Mouse (Mus musculus) heart, adult 2 months (tissue): ENCODE measurements around the gene Ahdc1. TPM values are rescaled to one million over a fixed set of nuclear protein-coding genes. Genes with fewer than 3 reads are reported as not detected.

Experiments
- DNase-seq, 2 experiments: peaks; one replicate each; pipeline ENCODE4 v3.0.0; 2021
- H3K27ac ChIP-seq: fragments of 200-600 bp; 2 replicates; pipeline ENCODE4 v1.8.1; 2022
- H3K27me3 ChIP-seq: fragments of 200-500 bp; 2 replicates; pipeline ENCODE4 v1.6.1; 2012; ENCODE audit warnings: mild to moderate bottlenecking, low read length, inconsistent platforms, mixed read lengths; ENCODE audit not compliant: control insufficient read depth, insufficient read depth
- H3K36me3 ChIP-seq: fragments of 200-500 bp; 2 replicates; pipeline ENCODE4 v1.6.1; 2012; ENCODE audit warnings: low read length, inconsistent platforms; ENCODE audit not compliant: control insufficient read depth, insufficient read depth
- H3K4me1 ChIP-seq: fragments of 200-500 bp; 2 replicates; pipeline ENCODE4 v1.6.1; 2011; ENCODE audit warnings: low read length; ENCODE audit not compliant: control insufficient read depth, insufficient read depth
- H3K4me3 ChIP-seq: fragments of 200-600 bp; 2 replicates; pipeline ENCODE4 v1.8.1; 2022
- H3K79me2 ChIP-seq: fragments of 200-500 bp; replicated peaks from 2 replicates; pipeline ENCODE4 v1.6.1; 2012; ENCODE audit warnings: mild to moderate bottlenecking, inconsistent platforms, low read length, moderate library complexity, mixed read lengths; ENCODE audit not compliant: control insufficient read depth, insufficient read depth
- H3K9ac ChIP-seq: fragments of 200-500 bp; 2 replicates; pipeline ENCODE4 v1.6.1; 2012; ENCODE audit warnings: low read depth, mild to moderate bottlenecking, control low read depth, inconsistent platforms, low read length, mixed read lengths
- CTCF ChIP-seq: fragments of 200-600 bp; IDR thresholded peaks from 2 replicates; pipeline ENCODE4 v1.8.1; 2022; ENCODE audit warnings: antibody characterized with exemption, mild to moderate bottlenecking, moderate library complexity
- EP300 ChIP-seq: fragments of 200-500 bp; IDR thresholded peaks from 2 replicates; pipeline ENCODE4 v1.6.1; 2011; ENCODE audit warnings: low read depth, low read length, control low read depth; ENCODE audit not compliant: insufficient read depth
- POLR2A ChIP-seq: fragments of 200-500 bp; IDR thresholded peaks from 2 replicates; pipeline ENCODE4 v1.6.1; 2011; ENCODE audit warnings: mild to moderate bottlenecking, low read depth, low read length, control low read depth; ENCODE audit not compliant: insufficient read depth
- WGBS: fragments of 180-500 bp; shearing (Covaris S2); methylation state at CpG from one replicate; pipeline ENCODE4 v1.1.7; 2018; 5-methylcytosine and 5-hydroxymethylcytosine counted together
- intact Hi-C: fragments of 180-260 bp; cut with DNase I; formaldehyde crosslinking; loops from one replicate; pipeline ENCODE4 v1.15.1; 2025
- polyA plus RNA-seq: library from polyadenylated mRNA; depleted of rRNA; stranded (reverse); fragments of >200 nt; gene quantifications from 2 replicates; pipeline ENCODE4 v1.2.3, GENCODE M21; 2012
- total RNA-seq, 2 experiments: library from RNA; stranded (reverse); gene quantifications; 2 replicates each; pipeline ENCODE4 v1.2.3; 2021

The Ahdc1 gene
- total and polyA plus RNA-seq, 3 experiments: 21.8 to 50.9 (median 42.6) TPM

DNA sequence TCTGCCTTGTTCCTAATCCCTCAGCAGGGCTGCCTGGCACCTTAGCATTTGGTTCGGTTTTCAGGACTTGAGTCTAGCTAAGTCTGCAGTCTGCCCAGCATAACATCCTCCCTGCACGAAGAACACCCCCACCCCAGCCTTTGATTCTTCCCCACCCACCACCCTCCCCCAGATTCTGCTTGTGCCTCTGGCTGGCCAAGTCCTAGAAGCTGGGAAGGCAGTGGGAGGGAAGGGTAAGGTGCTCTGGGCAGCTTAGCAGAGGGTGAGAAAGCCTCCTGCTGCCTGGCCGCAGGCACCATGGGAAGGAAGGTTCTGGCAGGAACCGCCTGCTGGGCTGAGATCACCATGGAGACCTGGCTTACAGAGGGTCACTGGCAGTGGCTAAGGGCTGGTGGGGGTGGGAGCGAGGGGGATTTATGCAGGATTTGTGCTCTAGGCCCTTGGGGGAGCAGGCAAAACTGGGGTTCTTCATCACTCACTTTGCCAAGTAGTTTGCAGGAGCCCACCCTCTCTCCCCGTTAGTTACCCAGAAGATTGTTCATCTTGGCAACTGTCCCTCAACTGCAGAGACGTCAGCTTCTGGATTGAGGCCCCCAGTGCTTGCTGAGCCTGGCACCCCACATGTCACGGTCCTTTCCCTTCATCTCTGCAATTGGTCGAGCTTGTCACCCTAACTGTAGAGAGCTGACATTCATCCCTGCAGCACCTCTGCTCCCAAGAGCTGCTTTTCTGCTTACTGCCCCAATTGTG is 63.2 kb downstream of the Ahdc1 start:
- WGBS: 35% methylated on average over 9 of the region's 9 CpGs
- intact Hi-C loops: loop anchor here (2.0 kb wide), 1 partner anchor 123 kb away; no protein-coding TSS in a partner anchor
- TF ChIP-seq POLR2A (no peak), EP300 (no peak), CTCF (no peak)
- Histone ChIP-seq H3K4me1 (peaks cover 13% of the 10 kb centered on the region), H3K79me2 (no peaks in the 10 kb centered on the region), H3K9ac (no peak overlapping the region), H3K27me3 (no peaks in the 10 kb centered on the region), H3K27ac (peak overlapping the region; percentile 18; the same call in 1 of the 2 replicates), H3K4me3 (no peak overlapping the region), H3K36me3 (no peaks in the 10 kb centered on the region; the same call in 1 of the 2 replicates)
- DNase-seq: peak in 1 of 2 experiments; percentile 58

DNA sequence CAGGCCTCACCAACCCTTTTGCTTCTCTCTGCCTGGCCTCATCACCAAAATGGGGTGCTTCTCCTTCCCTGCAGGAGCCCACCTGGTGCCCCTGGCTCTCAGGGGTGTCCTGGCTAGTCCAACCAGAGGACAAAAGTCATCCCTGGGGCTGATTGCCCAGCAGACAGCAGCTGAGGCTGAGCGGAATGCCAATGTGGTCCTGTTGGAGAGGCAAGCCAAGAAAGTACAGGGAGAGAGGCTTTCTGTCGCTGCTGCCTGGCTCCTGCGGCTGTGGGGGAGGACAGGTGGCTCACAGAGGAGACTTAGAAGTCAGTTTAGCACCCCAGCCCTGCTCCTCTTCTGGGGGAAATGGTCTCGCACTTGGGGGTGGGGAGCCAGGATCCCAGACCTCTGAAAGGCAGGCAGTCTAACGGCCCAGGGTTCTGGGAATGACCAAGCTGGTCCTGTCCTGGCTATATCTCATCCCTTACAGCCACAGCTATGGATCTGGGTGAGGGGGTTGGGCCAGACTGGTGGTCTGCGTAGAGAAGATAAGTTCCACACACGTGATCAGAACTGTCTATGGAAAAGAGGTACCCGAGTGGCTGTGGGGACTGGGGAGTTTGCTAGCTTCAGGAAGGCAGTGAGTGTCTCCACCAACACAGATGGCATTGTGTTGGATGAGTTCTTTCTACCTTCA is 64.0 kb downstream of the Ahdc1 start:
- intact Hi-C loops: loop anchor here (2.0 kb wide), 1 partner anchor 122 kb away; no protein-coding TSS in a partner anchor
- WGBS: 54% methylated on average over 8 of the region's 8 CpGs
- TF ChIP-seq CTCF (no peak), EP300 (0 out of 2 replicates have a peak, but pooled peaks have one; percentile 7)
- Histone ChIP-seq H3K36me3 (no peaks in the 10 kb centered on the region; the same call in 1 of the 2 replicates), H3K27me3 (no peaks in the 10 kb centered on the region), H3K4me3 (no peak overlapping the region), H3K9ac (no peak overlapping the region), H3K4me1 (peaks cover 12% of the 10 kb centered on the region), H3K79me2 (no peaks in the 10 kb centered on the region), H3K27ac (peak overlapping the region; percentile 18; the same call in 1 of the 2 replicates)
- DNase-seq: no peak

DNA sequence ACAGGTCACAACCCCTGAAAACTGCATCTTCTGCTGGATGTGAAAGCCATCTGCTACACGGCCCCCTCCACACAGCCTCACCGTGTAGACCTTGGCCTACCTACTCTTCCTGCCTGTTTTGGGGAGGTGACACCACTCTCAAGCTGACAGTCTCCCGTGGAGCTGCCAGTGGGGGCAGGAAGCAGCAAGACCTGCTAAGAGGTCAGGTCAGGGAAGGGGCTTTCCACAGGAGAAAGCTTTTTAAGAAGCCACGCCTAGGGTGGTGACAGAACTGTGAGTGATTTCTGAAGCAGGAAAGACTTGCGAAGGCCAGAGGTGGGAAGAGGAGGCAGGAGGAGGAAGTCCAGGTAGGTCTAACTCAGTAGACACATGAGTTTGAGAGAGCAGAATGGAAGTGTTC is 67.9 kb downstream of the Ahdc1 start:
- TF ChIP-seq POLR2A (no peak), CTCF (no peak), EP300 (no peak)
- intact Hi-C loops: no loop called here
- peak overlapping the region; percentile 2; the same call in 1 of the 2 replicates for H3K9ac ChIP-seq
- H3K27me3 ChIP-seq: no peaks in the 10 kb centered on the region
- H3K79me2 ChIP-seq: no peaks in the 10 kb centered on the region
- H3K27ac ChIP-seq: no peak overlapping the region
- no peak overlapping the region for H3K4me3 ChIP-seq
- no peak for DNase-seq
- no peaks in the 10 kb centered on the region; the same call in 1 of the 2 replicates for H3K36me3 ChIP-seq
- H3K4me1 ChIP-seq: peaks cover 11% of the 10 kb centered on the region
- WGBS: 47% methylated on average over 5 of the region's 5 CpGs

DNA sequence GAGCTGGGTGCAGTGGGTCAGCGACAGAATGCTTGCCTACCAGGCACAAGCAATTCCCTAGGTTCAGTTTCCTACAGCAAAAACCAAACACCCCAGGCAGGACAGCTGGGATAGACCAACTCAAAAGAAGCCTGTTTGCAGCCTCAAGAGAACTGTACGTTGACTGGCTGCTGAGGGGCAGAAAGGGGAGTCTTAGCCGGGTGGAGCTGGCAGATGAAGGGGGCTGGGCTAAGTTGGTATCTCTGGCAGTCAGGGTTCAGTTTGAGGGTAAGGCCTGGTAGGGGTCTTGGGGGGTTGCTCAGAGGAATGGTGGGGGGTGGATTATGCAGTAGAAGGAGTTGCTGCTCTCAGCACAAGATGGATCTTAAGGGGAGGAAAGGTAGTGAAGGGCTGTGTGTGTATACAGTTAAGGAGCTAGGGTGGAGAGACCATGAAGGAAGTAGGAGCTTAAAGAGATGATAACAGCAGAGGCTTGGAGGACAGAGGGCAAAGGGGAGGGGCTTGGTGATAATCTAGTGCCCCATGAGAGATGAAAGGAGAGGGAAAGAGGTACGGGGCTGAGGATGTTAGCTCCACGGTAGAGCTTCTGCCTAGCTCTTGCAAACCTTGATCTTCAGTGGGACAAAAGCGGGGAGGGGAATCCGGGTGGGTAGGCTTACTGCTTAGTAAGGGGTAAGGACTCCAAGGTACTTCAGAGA is 68.5 kb downstream of the Ahdc1 start:
- 50% methylated on average over 7 of the region's 7 CpGs for WGBS
- H3K9ac ChIP-seq: no peak overlapping the region

DNA sequence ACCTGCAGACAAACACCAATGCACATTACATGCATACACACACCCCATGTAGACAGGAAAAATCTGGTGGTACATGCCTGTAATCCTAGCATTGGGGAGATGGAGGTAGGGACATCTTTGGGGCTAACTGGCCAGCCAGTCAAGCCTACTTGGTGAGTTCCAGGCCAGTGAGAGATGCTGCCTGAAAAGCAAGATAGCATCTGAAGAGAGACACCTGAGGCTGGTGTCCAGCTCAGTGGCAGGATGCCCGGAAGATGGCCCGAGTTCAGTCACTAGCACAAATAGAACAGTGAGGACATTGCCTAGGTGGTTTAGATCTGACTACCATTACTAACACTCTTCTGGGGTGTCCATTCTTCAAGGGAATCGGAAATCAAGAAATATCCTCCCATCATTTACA is 69.8 kb downstream of the Ahdc1 start:
- no peak overlapping the region for H3K27ac ChIP-seq
- H3K4me1 ChIP-seq: peaks cover 17% of the 10 kb centered on the region
- H3K4me3 ChIP-seq: no peak overlapping the region
- no peak overlapping the region for H3K9ac ChIP-seq
- no peak for DNase-seq
- intact Hi-C loops: no loop called here
- 75% methylated on average over 3 of the region's 3 CpGs for WGBS
- no peaks in the 10 kb centered on the region for H3K27me3 ChIP-seq
- no peak for TF ChIP-seq EP300
- no peak for TF ChIP-seq CTCF
- TF ChIP-seq POLR2A: no peak
- H3K79me2 ChIP-seq: no peaks in the 10 kb centered on the region
- no peaks in the 10 kb centered on the region; the same call in 1 of the 2 replicates for H3K36me3 ChIP-seq

More for the DNA sequence above, 68.5 kb downstream of the Ahdc1 start:
- H3K27me3 ChIP-seq: no peaks in the 10 kb centered on the region
- no peak overlapping the region for H3K27ac ChIP-seq
- intact Hi-C loops: no loop called here
- H3K36me3 ChIP-seq: no peaks in the 10 kb centered on the region; the same call in 1 of the 2 replicates
- H3K79me2 ChIP-seq: no peaks in the 10 kb centered on the region
- no peak for TF ChIP-seq EP300
- TF ChIP-seq POLR2A: no peak
- TF ChIP-seq CTCF: no peak
- peaks cover 13% of the 10 kb centered on the region for H3K4me1 ChIP-seq
- no peak overlapping the region for H3K4me3 ChIP-seq
- DNase-seq: no peak
